Mouse (Mus musculus): ENCODE measurements around the gene Msn. TPM values are rescaled to one million over a fixed set of nuclear protein-coding genes. Genes with fewer than 3 reads are reported as not detected.
"Not testable (repeated sequence)": the region's sequence is repeated elsewhere in the genome, so short reads cannot be mapped to it uniquely, and the experiment has no call there.

Gene Msn
- polyA plus RNA-seq, 1 experiment = 254 TPM

GRCm38 (mm10) chrX:96162571-96162970 lies 66.7 kb downstream of the Msn start:
- TF ChIP-seq SRF (IDR thresholded peaks at IDR 0.05; ENCODE audit: control insufficient read depth, insufficient read length, low read depth) (no peak), E2F4 (IDR thresholded peaks at IDR 0.05; ENCODE audit: insufficient read depth) (no peak), POLR2A (IDR thresholded peaks at IDR 0.05; ENCODE audit: insufficient read length, low read depth) (no peak), MYOG (IDR thresholded peaks at IDR 0.05; ENCODE audit: control insufficient read depth in 1 of 3, insufficient read depth in 1 of 3, insufficient read length in 2 of 3, low read depth in 2 of 3) (no peak), TCF12 (IDR thresholded peaks at IDR 0.05; ENCODE audit: insufficient read depth, poor library complexity, severe bottlenecking) (no peak)
- Histone ChIP-seq H3ac (ENCODE audit: control insufficient read depth, insufficient read length) (no peak overlapping the region), H3K27me3 (ENCODE audit: control insufficient read depth, insufficient read depth, insufficient read length) (no peaks in the 10 kb centered on the region), H3K4me3 (no peak overlapping the region), H3K79me2 (ENCODE audit: control insufficient read depth, insufficient read depth) (no peaks in the 10 kb centered on the region), H3K4me2 (ENCODE audit: low read depth) (no peak overlapping the region), H3K36me3 (ENCODE audit: control insufficient read depth, insufficient read depth) (peaks cover 52% of the 10 kb centered on the region)

- H3K4me3 ChIP-seq = no peak overlapping the region
- no peak overlapping the region for H3ac ChIP-seq (ENCODE audit: control insufficient read depth, insufficient read length)
- H3K79me2 ChIP-seq (ENCODE audit: control insufficient read depth, insufficient read depth) = no peaks in the 10 kb centered on the region
- peaks cover 28% of the 10 kb centered on the region for H3K36me3 ChIP-seq (ENCODE audit: control insufficient read depth, insufficient read depth)
- no peaks in the 10 kb centered on the region for H3K27me3 ChIP-seq (ENCODE audit: control insufficient read depth, insufficient read depth, insufficient read length)
- H3K4me2 ChIP-seq (ENCODE audit: low read depth) = no peak overlapping the region
- TF ChIP-seq POLR2AphosphoS2 (IDR thresholded peaks at IDR 0.05; ENCODE audit: insufficient read length, low read depth) (no peak), TCF3 (IDR thresholded peaks at IDR 0.05; ENCODE audit: insufficient read length, low read depth) (no peak), E2F4 (IDR thresholded peaks at IDR 0.05; ENCODE audit: insufficient read depth) (no peak)
Measured at GRCm38 (mm10) chrX:96171645-96172388, 76.0 kb downstream of the Msn start.

- H3K27me3 ChIP-seq (ENCODE audit: control insufficient read depth, insufficient read depth, insufficient read length) = no peaks in the 10 kb centered on the region
- TF ChIP-seq USF1 (IDR thresholded peaks at IDR 0.05; ENCODE audit: low read depth) (no peak), MYOD1 (IDR thresholded peaks at IDR 0.05; ENCODE audit: control insufficient read depth in 1 of 3, insufficient read length in 2 of 3, low read depth in 2 of 3) (no peak), MAX (IDR thresholded peaks at IDR 0.05; ENCODE audit: low read depth) (no peak), TCF12 (IDR thresholded peaks at IDR 0.05; ENCODE audit: insufficient read depth, poor library complexity, severe bottlenecking) (no peak), E2F4 (IDR thresholded peaks at IDR 0.05; ENCODE audit: insufficient read depth) (no peak), TCF3 (IDR thresholded peaks at IDR 0.05; ENCODE audit: insufficient read length, low read depth) (no peak), CEBPB (IDR thresholded peaks at IDR 0.05; ENCODE audit: insufficient read depth, poor library complexity, severe bottlenecking) (no peak), MYOG (IDR thresholded peaks at IDR 0.05; ENCODE audit: control insufficient read depth in 1 of 3, insufficient read depth in 1 of 3, insufficient read length in 2 of 3, low read depth in 2 of 3) (no peak), REST (IDR thresholded peaks at IDR 0.05; ENCODE audit: insufficient read depth, insufficient read length) (no peak), POLR2A (IDR thresholded peaks at IDR 0.05; ENCODE audit: insufficient read length, low read depth) (no peak), POLR2AphosphoS2 (IDR thresholded peaks at IDR 0.05; ENCODE audit: insufficient read length, low read depth) (no peak)
- no peak overlapping the region for H3K4me3 ChIP-seq
- H3K4me2 ChIP-seq (ENCODE audit: low read depth) = no peak overlapping the region
- H3K36me3 ChIP-seq (ENCODE audit: control insufficient read depth, insufficient read depth) = no peaks in the 10 kb centered on the region
- no peaks in the 10 kb centered on the region for H3K79me2 ChIP-seq (ENCODE audit: control insufficient read depth, insufficient read depth)
- no peak overlapping the region for H3ac ChIP-seq (ENCODE audit: control insufficient read depth, insufficient read length)
Measured at GRCm38 (mm10) chrX:96178437-96178836, 82.6 kb downstream of the Msn start.

GRCm38 (mm10) chrX:96184100-96184732 lies 88.4 kb downstream of the Msn start:
- H3K4me3 ChIP-seq = no peak overlapping the region
- no peak overlapping the region for H3K4me2 ChIP-seq (ENCODE audit: low read depth)
- TF ChIP-seq SRF (IDR thresholded peaks at IDR 0.05; ENCODE audit: control insufficient read depth, insufficient read length, low read depth) = no peak
- no peak for TF ChIP-seq MYOG (IDR thresholded peaks at IDR 0.05; ENCODE audit: control insufficient read depth in 1 of 3, insufficient read depth in 1 of 3, insufficient read length in 2 of 3, low read depth in 2 of 3)
- TF ChIP-seq POLR2A (IDR thresholded peaks at IDR 0.05; ENCODE audit: insufficient read length, low read depth) = no peak
- H3K79me2 ChIP-seq (ENCODE audit: control insufficient read depth, insufficient read depth) = no peaks in the 10 kb centered on the region
- H3K36me3 ChIP-seq (ENCODE audit: control insufficient read depth, insufficient read depth) = no peaks in the 10 kb centered on the region
- H3ac ChIP-seq (ENCODE audit: control insufficient read depth, insufficient read length) = no peak overlapping the region
- H3K27me3 ChIP-seq (ENCODE audit: control insufficient read depth, insufficient read depth, insufficient read length) = no peaks in the 10 kb centered on the region

- not testable (repeated sequence) for H3K4me3 ChIP-seq; H3K27me3 ChIP-seq (ENCODE audit: control insufficient read depth, insufficient read depth, insufficient read length); H3K36me3 ChIP-seq (ENCODE audit: control insufficient read depth, insufficient read depth); H3K4me2 ChIP-seq (ENCODE audit: low read depth); H3ac ChIP-seq (ENCODE audit: control insufficient read depth, insufficient read length); H3K79me2 ChIP-seq (ENCODE audit: control insufficient read depth, insufficient read depth)
Measured at GRCm38 (mm10) chrX:96205143-96205542, 109.3 kb downstream of the Msn start.

- H3K27me3 ChIP-seq (ENCODE audit: control insufficient read depth, insufficient read depth, insufficient read length) = no peaks in the 10 kb centered on the region
- H3K4me2 ChIP-seq (ENCODE audit: low read depth) = no peak overlapping the region
Measured at GRCm38 (mm10) chrX:96206872-96207271, 111.0 kb downstream of the Msn start.

More at GRCm38 (mm10) chrX:96206872-96207271, 111.0 kb downstream of the Msn start:
- H3K36me3 ChIP-seq (ENCODE audit: control insufficient read depth, insufficient read depth) = no peaks in the 10 kb centered on the region
- H3K4me3 ChIP-seq = no peak overlapping the region
- no peak overlapping the region for H3ac ChIP-seq (ENCODE audit: control insufficient read depth, insufficient read length)
- H3K79me2 ChIP-seq (ENCODE audit: control insufficient read depth, insufficient read depth) = no peaks in the 10 kb centered on the region
- no peak for TF ChIP-seq MYOD1 (IDR thresholded peaks at IDR 0.05; ENCODE audit: control insufficient read depth in 1 of 3, insufficient read length in 2 of 3, low read depth in 2 of 3)
- TF ChIP-seq POLR2A (IDR thresholded peaks at IDR 0.05; ENCODE audit: insufficient read length, low read depth) = no peak
- no peak for TF ChIP-seq TCF3 (IDR thresholded peaks at IDR 0.05; ENCODE audit: insufficient read length, low read depth)
- no peak for TF ChIP-seq POLR2AphosphoS2 (IDR thresholded peaks at IDR 0.05; ENCODE audit: insufficient read length, low read depth)
- TF ChIP-seq REST (IDR thresholded peaks at IDR 0.05; ENCODE audit: insufficient read depth, insufficient read length) = no peak
- no peak for TF ChIP-seq E2F4 (IDR thresholded peaks at IDR 0.05; ENCODE audit: insufficient read depth)
- no peak for TF ChIP-seq TCF12 (IDR thresholded peaks at IDR 0.05; ENCODE audit: insufficient read depth, poor library complexity, severe bottlenecking)
- no peak for TF ChIP-seq SRF (IDR thresholded peaks at IDR 0.05; ENCODE audit: control insufficient read depth, insufficient read length, low read depth)
- TF ChIP-seq MYOG (IDR thresholded peaks at IDR 0.05; ENCODE audit: control insufficient read depth in 1 of 3, insufficient read depth in 1 of 3, insufficient read length in 2 of 3, low read depth in 2 of 3) = no peak
